Mouse (Mus musculus) 416B (cell line): ENCODE measurements around the gene Edn1.

Experiments
- DNase-seq: peaks from one replicate; pipeline ENCODE4 v3.0.0; 2011; ENCODE audit warnings: low read depth

The Edn1 gene

GRCm38 (mm10) chr13:42317808-42318207, 16.5 kb downstream of the Edn1 start:
- DNase-seq: no peak

DNA sequence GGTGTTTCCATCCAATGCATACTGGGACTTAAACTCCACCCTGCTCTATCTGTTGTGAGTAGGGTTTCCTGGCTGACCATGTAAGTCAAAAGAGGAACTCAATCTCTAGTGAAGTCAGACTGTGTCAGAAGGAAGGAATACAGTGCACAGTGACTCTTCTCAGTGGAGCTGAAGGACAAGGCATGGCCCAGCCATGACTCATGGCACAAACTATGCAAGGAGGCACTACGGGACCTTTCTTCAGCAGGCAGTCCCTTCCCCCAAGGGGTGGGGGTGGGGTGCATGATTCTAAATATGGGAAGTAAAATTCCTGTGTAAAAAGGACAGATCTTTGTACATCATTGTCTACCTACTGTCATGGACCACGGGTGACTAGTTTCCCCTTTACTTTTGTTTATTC, 27.3 kb downstream of the Edn1 start:
- peak; percentile 71 for DNase-seq

DNA sequence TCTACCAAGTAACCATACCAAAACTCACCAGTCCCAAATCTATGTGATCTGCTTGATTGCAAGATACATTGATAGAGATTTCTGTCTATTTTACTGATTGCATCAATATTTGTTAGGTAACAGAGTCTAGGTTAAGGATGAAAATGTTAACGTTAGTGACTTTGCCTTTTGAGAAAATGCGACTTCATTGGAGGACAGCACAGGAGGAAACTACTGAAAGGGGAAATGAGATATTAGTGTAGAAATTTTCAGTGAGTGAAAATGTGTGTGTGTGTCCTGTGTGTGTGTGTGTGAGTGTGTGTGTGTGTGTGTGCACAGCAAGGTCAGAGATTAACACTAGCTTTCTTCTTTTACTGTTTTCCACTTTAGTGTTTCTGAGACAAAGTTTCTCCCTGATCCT, 29.8 kb downstream of the Edn1 start:
- DNase-seq: no peak

DNA sequence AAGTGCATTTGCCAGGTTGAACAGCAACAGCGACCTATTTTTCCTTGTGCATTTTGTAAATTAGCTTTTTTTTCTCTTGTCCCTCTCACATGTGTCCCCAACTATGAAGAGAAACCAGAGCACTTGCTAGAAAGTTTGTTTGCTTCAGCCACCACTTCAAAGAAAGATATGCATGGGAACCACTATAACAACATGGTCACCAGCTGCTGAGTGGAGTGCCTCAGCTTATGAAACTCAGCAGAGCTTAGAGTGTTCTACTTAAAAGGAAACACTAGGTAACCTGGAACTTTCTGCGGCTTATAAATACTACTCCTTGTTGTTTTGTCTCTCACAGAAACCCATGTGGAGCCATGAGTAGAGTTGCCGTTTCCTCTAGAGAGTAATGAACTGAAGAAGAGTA, 33.7 kb downstream of the Edn1 start:
- DNase-seq: no peak

DNA sequence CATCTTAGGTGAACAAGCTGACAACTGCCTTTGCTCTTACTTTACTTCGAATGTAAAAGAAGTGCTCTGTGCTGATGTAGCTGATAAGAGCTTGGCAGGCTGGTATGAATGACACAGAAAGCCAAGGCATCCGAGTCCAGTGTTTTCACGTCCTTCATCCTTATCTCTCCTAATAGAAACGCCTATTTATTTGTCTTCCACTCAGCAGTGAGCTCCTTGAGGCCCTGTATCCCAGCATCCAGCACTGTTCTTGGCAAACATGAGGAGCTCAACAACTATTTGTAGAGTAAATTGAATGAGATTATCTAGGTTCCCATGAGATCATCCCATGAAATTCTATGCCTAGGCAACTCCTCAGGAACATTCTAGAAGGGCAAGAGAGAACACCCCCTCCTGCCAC, 35.1 kb downstream of the Edn1 start:
- no peak for DNase-seq

GRCm38 (mm10) chr13:42337072-42337471, 35.8 kb downstream of the Edn1 start:
- DNase-seq: peak; percentile 4

- no peak for DNase-seq
Observed at GRCm38 (mm10) chr13:42339466-42339865, 38.2 kb downstream of the Edn1 start.

GRCm38 (mm10) chr13:42341871-42342532, 40.7 kb downstream of the Edn1 start:
- no peak for DNase-seq

DNA sequence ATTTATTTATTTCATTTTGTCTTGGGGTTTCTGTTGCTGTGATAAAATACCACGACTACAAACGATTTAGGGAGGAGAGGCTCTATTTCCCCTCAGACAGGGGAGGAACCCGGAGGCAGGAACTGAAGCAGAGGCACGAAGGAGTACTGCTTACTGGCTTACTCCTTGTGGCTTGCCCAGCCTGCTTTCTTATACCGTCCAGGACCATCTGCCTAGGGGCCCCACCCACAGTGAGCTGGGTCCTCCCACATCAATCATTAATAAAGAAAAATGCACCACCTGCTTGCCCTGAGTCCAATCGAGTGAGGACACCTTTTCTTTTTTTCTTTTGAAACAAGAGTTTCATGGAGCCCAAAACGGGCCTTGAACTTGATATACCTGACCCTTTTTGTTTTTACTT, 44.2 kb downstream of the Edn1 start:
- no peak for DNase-seq

- DNase-seq: no peak
Observed at GRCm38 (mm10) chr13:42346414-42346813, 45.1 kb downstream of the Edn1 start.

DNA sequence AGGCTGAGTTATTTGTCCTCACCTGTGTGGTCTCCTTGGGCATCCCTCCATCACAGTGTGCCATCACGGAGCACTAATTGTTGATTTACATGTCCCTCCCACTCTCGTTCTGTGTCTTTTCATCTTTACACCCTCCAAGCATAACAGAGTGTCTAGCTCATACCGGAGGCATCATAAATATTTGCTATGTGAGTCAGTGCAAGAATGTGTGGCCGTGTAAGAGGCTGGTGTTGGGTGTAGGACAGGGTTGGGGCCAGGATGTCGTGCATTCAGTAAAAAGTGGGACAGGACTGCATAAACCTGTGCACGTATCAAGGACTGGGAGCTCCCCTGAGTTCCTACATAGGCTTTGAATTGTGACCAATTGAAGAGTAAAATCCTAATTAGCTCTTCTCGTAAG, 50.4 kb downstream of the Edn1 start:
- DNase-seq: no peak
